Mouse (Mus musculus): ENCODE results near the gene Atp5k.

- TF ChIP-seq CTCF (IDR thresholded peaks at IDR 0.05; ENCODE audit: low read depth, low read length) (no peak), POLR2A (IDR thresholded peaks at IDR 0.05; ENCODE audit: borderline replicate concordance, low read depth, low read length) (no peak)
These were observed 28.2 kb upstream of the Atp5k start for GRCm38 (mm10) chr5:108462446-108462845.

Measured in bone marrow macrophage, adult 2 months (primary cell).